Mouse (Mus musculus) ES-Bruce4 (cell line): ENCODE data around the gene Pank1. TPM values are rescaled to one million over a fixed set of nuclear protein-coding genes. Genes with fewer than 3 reads are reported as not detected.

Experiments used
- H3K27ac ChIP-seq: 2 replicates; pipeline ENCODE4 v1.5.1; 2012; ENCODE audit warnings: low read length, inconsistent platforms; ENCODE audit not compliant: insufficient read depth
- H3K27me3 ChIP-seq: 2 replicates; pipeline ENCODE4 v1.6.1; 2012; ENCODE audit warnings: mild to moderate bottlenecking, low read length, inconsistent platforms; ENCODE audit not compliant: control insufficient read depth, poor library complexity, insufficient read depth, severe bottlenecking
- H3K36me3 ChIP-seq: 2 replicates; pipeline ENCODE4 v1.6.1; 2012; ENCODE audit warnings: inconsistent platforms, mild to moderate bottlenecking, low read length, moderate library complexity; ENCODE audit not compliant: control insufficient read depth, poor library complexity, insufficient read depth, severe bottlenecking
- H3K4me1 ChIP-seq: one replicate; pipeline ENCODE4 v1.8.1; 2011; ENCODE audit warnings: low read length; ENCODE audit not compliant: control insufficient read depth, insufficient read depth
- H3K4me3 ChIP-seq: 2 replicates; pipeline ENCODE4 v1.5.1; 2011; ENCODE audit warnings: low read depth, mild to moderate bottlenecking, low read length
- H3K9ac ChIP-seq: 2 replicates; pipeline ENCODE4 v1.6.1; 2012; ENCODE audit warnings: low read depth, mild to moderate bottlenecking, inconsistent platforms; ENCODE audit not compliant: poor library complexity, severe bottlenecking
- H3K9me3 ChIP-seq: replicated peaks from 2 replicates; pipeline ENCODE4 v1.6.1; 2012; ENCODE audit warnings: mild to moderate bottlenecking, low read length, inconsistent platforms; ENCODE audit not compliant: control insufficient read depth, poor library complexity, insufficient read depth, severe bottlenecking
- CTCF ChIP-seq: IDR thresholded peaks from one replicate; pipeline ENCODE4 v1.8.1; 2011; ENCODE audit warnings: low read depth, low read length
- EP300 ChIP-seq: IDR thresholded peaks from 2 replicates; pipeline ENCODE4 v1.6.1; 2011; ENCODE audit warnings: low read depth, low read length; ENCODE audit not compliant: insufficient read depth
- POLR2A ChIP-seq: IDR thresholded peaks from one replicate; pipeline ENCODE4 v1.8.1; 2011; ENCODE audit warnings: low read length; ENCODE audit not compliant: insufficient read depth
- polyA plus RNA-seq: library from polyadenylated mRNA; stranded (reverse); fragments of >200 nt; gene quantifications from 2 replicates; pipeline ENCODE4 v1.2.4, GENCODE M21; 2011; ENCODE audit warnings: low read depth; ENCODE audit not compliant: missing spikeins, insufficient read depth, insufficient read length

The Pank1 gene
- polyA plus RNA-seq, 1 experiment = 7.4 TPM

- Histone ChIP-seq H3K27ac (no peak overlapping the region), H3K9ac (no peak overlapping the region), H3K4me1 (no peaks in the 10 kb centered on the region), H3K9me3 (no peaks in the 10 kb centered on the region), H3K27me3 (no peaks in the 10 kb centered on the region), H3K4me3 (no peak overlapping the region), H3K36me3 (no peaks in the 10 kb centered on the region)
- no peak for TF ChIP-seq EP300
- no peak for TF ChIP-seq POLR2A
- no peak for TF ChIP-seq CTCF
These were observed 79.5 kb downstream of the Pank1 start for GRCm38 (mm10) chr19:34799644-34800267.

DNA sequence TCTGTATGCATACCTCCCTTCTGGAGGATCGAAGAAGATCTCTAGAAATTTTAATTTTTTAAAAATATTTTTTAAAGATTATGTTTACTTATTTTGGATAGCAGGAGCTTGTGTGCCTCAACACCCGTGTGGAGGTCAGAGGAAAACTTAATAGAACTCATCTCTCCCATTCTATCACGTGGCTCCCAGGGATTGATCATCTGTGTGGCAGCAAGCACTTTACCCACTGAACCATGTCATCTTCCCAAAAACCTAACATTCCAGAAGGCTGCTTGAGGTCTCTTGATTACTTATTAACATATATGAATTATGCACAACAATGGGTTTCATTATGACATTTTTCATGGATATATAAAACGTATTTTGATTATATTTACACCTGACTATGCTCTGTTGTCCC, 82.9 kb downstream of the Pank1 start:
- Histone ChIP-seq H3K9ac (no peak overlapping the region), H3K4me3 (no peak overlapping the region), H3K27ac (no peak overlapping the region), H3K4me1 (no peaks in the 10 kb centered on the region), H3K9me3 (no peaks in the 10 kb centered on the region), H3K36me3 (no peaks in the 10 kb centered on the region), H3K27me3 (no peaks in the 10 kb centered on the region)
- TF ChIP-seq CTCF = no peak
- no peak for TF ChIP-seq EP300
- TF ChIP-seq POLR2A = no peak

DNA sequence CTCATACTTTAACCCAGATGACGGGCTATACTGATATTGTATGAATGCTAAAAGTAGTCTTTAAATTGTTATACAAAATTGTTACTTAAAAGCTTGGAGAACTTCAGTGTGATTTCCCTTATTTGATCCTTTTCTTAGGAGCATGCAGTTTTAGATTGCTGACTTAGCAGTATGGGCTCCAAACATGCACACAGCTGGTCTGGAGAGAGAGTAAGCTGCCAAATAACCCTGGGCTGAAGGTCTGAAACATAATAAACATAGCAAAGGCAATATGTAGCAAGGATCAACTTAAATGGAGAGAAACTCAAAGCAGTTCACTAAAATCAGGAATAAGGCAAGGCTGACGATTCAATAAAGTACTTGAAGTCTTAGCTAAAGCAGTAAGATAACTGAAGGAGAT, 96.8 kb downstream of the Pank1 start:
- no peaks in the 10 kb centered on the region for H3K36me3 ChIP-seq
- H3K27me3 ChIP-seq = no peaks in the 10 kb centered on the region
- H3K4me1 ChIP-seq = no peaks in the 10 kb centered on the region
- H3K9ac ChIP-seq = no peak overlapping the region
- TF ChIP-seq CTCF = no peak
- no peak for TF ChIP-seq EP300
- no peak for TF ChIP-seq POLR2A
- no peak overlapping the region for H3K4me3 ChIP-seq
- H3K27ac ChIP-seq = no peak overlapping the region
- no peaks in the 10 kb centered on the region for H3K9me3 ChIP-seq

- TF ChIP-seq EP300 (no peak), CTCF (no peak), POLR2A (no peak)
- no peak overlapping the region for H3K4me3 ChIP-seq
These were observed 100.3 kb downstream of the Pank1 start for GRCm38 (mm10) chr19:34778993-34779392.

DNA sequence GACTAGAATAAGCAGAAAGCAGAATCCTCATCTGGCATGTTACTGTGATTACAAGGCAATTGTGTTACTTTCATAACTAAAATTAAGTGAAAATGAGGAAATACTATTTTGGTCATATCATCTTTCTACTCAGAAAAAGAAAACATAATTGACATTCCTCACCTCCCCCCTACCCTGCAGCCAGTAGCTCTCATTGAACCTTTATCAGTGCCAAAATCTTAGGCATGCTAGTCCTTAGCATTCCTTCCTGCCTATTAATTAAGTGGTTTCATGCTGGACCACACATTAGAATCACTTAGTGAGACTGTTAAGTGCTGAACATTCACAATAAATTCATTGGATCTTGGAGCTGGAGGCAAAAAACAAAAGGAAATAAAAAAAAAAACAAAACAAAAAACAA, 101.2 kb downstream of the Pank1 start:
- Histone ChIP-seq H3K9ac (no peak overlapping the region), H3K27me3 (no peaks in the 10 kb centered on the region), H3K9me3 (no peaks in the 10 kb centered on the region), H3K36me3 (no peaks in the 10 kb centered on the region), H3K4me3 (no peak overlapping the region), H3K4me1 (no peaks in the 10 kb centered on the region), H3K27ac (no peak overlapping the region)
- TF ChIP-seq POLR2A (no peak), EP300 (no peak), CTCF (no peak)

More at GRCm38 (mm10) chr19:34778993-34779392, 100.3 kb downstream of the Pank1 start:
- no peaks in the 10 kb centered on the region for H3K27me3 ChIP-seq
- H3K36me3 ChIP-seq = no peaks in the 10 kb centered on the region
- no peak overlapping the region for H3K9ac ChIP-seq
- H3K9me3 ChIP-seq = no peaks in the 10 kb centered on the region
- H3K4me1 ChIP-seq = no peaks in the 10 kb centered on the region
- H3K27ac ChIP-seq = no peak overlapping the region

- Histone ChIP-seq H3K9me3 (no peaks in the 10 kb centered on the region), H3K9ac (no peak overlapping the region), H3K4me1 (no peaks in the 10 kb centered on the region), H3K36me3 (no peaks in the 10 kb centered on the region), H3K27ac (no peak overlapping the region), H3K4me3 (no peak overlapping the region), H3K27me3 (no peaks in the 10 kb centered on the region)
- TF ChIP-seq EP300 (no peak), POLR2A (no peak), CTCF (no peak)
These were observed 106.5 kb downstream of the Pank1 start for GRCm38 (mm10) chr19:34772775-34773174.
